Mouse (Mus musculus) hindbrain, embryonic 15.5 days (tissue): ENCODE measurements around the gene Sh3tc1. TPM values are rescaled to one million over a fixed set of nuclear protein-coding genes. Genes with fewer than 3 reads are reported as not detected.

Source experiments
- ATAC-seq: fragments of 200-750 bp; cut with Nextera tagmentation; 2 replicates; pipeline ENCODE4 v1.8.0; 2017; ENCODE audit warnings: low read depth, moderate number of reproducible peaks, moderate TSS enrichment; ENCODE audit not compliant: low FRiP score
- H3K27ac ChIP-seq: fragments of 300-500 bp; sonication (generic); replicated peaks from 2 replicates; pipeline ENCODE4 v1.5.1; 2015; ENCODE audit warnings: mild to moderate bottlenecking, inconsistent platforms
- H3K27me3 ChIP-seq: fragments of 300-500 bp; sonication (generic); 2 replicates; pipeline ENCODE4 v1.6.1; 2015; ENCODE audit warnings: control low read depth, inconsistent platforms
- H3K36me3 ChIP-seq: fragments of 300-500 bp; sonication (generic); 2 replicates; pipeline ENCODE4 v1.6.1; 2015; ENCODE audit warnings: control low read depth, inconsistent platforms
- H3K4me1 ChIP-seq: fragments of 300-500 bp; sonication (generic); replicated peaks from 2 replicates; pipeline ENCODE4 v1.6.1; 2015; ENCODE audit warnings: control low read depth, inconsistent platforms
- H3K4me2 ChIP-seq: fragments of 300-500 bp; sonication (generic); 2 replicates; pipeline ENCODE4 v1.6.1; 2015; ENCODE audit warnings: moderate library complexity, mild to moderate bottlenecking, inconsistent platforms
- H3K4me3 ChIP-seq: fragments of 300-500 bp; sonication (generic); 2 replicates; pipeline ENCODE4 v1.5.1; 2015; ENCODE audit warnings: mild to moderate bottlenecking, inconsistent platforms
- H3K9ac ChIP-seq: fragments of 300-500 bp; sonication (generic); 2 replicates; pipeline ENCODE4 v1.6.1; 2015; ENCODE audit warnings: inconsistent platforms
- H3K9me3 ChIP-seq: fragments of 300-500 bp; sonication (generic); 2 replicates; pipeline ENCODE4 v1.6.1; 2016; ENCODE audit warnings: control low read depth, inconsistent platforms
- WGBS: fragments of 180-500 bp; shearing (Covaris S2); methylation state at CpG from one replicate; pipeline ENCODE4 v1.1.7; 2015; 5-methylcytosine and 5-hydroxymethylcytosine counted together
- polyA plus RNA-seq: library from polyadenylated mRNA; unstranded; fragments of >200 nt; fragmentation: Nextera tagmentation; extraction: Ambion mirVana; gene quantifications from 2 replicates; pipeline ENCODE4 v1.2.1, GENCODE M21; 2015

Sh3tc1 gene
- polyA plus RNA-seq, 1 experiment from 2014 or later = 2.9 TPM

- Histone ChIP-seq H3K4me1 (peaks cover 43% of the 10 kb centered on the region), H3K36me3 (no peaks in the 10 kb centered on the region), H3K9me3 (no peaks in the 10 kb centered on the region), H3K4me2 (no peak overlapping the region), H3K4me3 (no peak overlapping the region), H3K27ac (peak overlapping the region; percentile 52), H3K9ac (no peak overlapping the region), H3K27me3 (no peaks in the 10 kb centered on the region)
- peak; percentile 77 for ATAC-seq
- WGBS = 62% methylated on average over 9 of the region's 9 CpGs
Measured at GRCm38 (mm10) chr5:35671474-35671891, 68.3 kb downstream of the Sh3tc1 start.

DNA sequence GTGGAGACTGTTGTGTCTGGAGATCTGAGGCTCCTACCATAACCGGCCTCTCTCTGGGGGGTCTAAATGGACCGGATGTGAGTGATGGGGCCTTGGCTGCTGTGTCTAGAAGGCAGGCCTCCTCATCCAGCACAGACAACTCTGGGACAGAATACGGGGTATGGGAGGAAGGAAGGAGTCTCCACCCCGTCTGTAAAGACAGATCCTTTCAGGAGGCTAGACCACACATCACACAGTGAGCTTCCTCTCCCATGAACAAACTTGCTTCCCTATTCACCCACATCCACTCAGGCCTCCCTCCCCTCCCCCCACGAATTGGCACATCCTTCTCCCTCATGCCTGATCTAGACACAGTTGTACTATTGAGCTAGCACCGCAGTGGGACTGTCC is 69.4 kb downstream of the Sh3tc1 start:
- WGBS = 56% methylated on average over 6 of the region's 6 CpGs
- Histone ChIP-seq H3K36me3 (no peaks in the 10 kb centered on the region), H3K4me2 (no peak overlapping the region), H3K4me3 (no peak overlapping the region), H3K9me3 (no peaks in the 10 kb centered on the region), H3K27me3 (no peaks in the 10 kb centered on the region), H3K4me1 (peaks cover 43% of the 10 kb centered on the region), H3K9ac (no peak overlapping the region), H3K27ac (peak overlapping the region; percentile 52; the same call in 1 of the 2 replicates)
- ATAC-seq = no peak

DNA sequence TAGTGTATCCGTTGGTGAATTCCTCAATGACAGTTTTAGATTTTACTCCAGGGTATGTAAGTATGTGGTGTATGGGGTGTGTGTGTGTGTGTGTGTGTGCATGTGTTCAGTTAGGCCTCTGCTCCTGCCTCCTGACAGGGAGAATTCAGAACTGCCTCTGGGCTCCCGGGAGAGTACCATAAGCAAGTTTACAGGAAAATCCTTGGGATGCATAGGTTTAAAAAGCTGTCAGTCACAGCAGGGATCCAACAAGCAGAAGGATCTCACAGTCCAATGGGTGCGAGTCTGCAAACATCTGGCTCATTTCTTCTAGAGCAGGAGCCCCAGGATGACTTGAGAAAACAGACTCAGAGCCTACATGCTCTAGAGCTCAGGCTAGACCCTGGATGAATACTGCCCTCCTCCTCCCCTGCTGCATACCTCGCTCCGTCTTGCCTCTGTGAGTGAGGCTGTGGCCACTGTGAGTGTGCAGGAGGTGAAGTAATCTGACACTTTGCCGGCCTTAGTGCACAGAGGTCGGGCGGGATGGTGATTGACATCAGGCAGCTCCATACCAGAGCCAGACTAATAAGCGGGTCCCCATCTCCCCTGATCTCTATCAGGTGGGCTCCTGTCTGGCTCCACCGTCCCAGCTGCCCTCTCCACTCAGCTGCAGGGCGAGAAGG is 69.9 kb downstream of the Sh3tc1 start:
- 40% methylated on average over 11 of the region's 11 CpGs for WGBS

GRCm38 (mm10) chr5:35666152-35666551 is 73.6 kb downstream of the Sh3tc1 start:
- Histone ChIP-seq H3K36me3 (no peaks in the 10 kb centered on the region), H3K27ac (no peak overlapping the region), H3K4me3 (no peak overlapping the region), H3K27me3 (no peaks in the 10 kb centered on the region), H3K4me1 (peaks cover 18% of the 10 kb centered on the region; the same call in 1 of the 2 replicates), H3K9me3 (no peaks in the 10 kb centered on the region), H3K9ac (no peak overlapping the region), H3K4me2 (no peak overlapping the region)
- ATAC-seq = no peak
- 86% methylated on average over 7 of the region's 7 CpGs for WGBS

More for the DNA sequence above, 69.9 kb downstream of the Sh3tc1 start:
- no peaks in the 10 kb centered on the region for H3K9me3 ChIP-seq
- no peak overlapping the region for H3K4me3 ChIP-seq
- H3K27ac ChIP-seq = 0 out of 2 replicates have a peak overlapping the region, but pooled peaks have one; percentile 25
- peaks cover 43% of the 10 kb centered on the region for H3K4me1 ChIP-seq
- H3K36me3 ChIP-seq = no peaks in the 10 kb centered on the region
- no peaks in the 10 kb centered on the region for H3K27me3 ChIP-seq
- no peak overlapping the region for H3K4me2 ChIP-seq
- H3K9ac ChIP-seq = no peak overlapping the region
- ATAC-seq = no peak

GRCm38 (mm10) chr5:35662021-35662545 is 77.7 kb downstream of the Sh3tc1 start:
- no peaks in the 10 kb centered on the region for H3K4me1 ChIP-seq
- no peak overlapping the region for H3K4me2 ChIP-seq
- no peaks in the 10 kb centered on the region for H3K27me3 ChIP-seq
- no peak overlapping the region for H3K4me3 ChIP-seq
- no peak overlapping the region for H3K9ac ChIP-seq
- H3K36me3 ChIP-seq = no peaks in the 10 kb centered on the region
- no peaks in the 10 kb centered on the region for H3K9me3 ChIP-seq
- WGBS = 76% methylated on average over 9 of the region's 9 CpGs
- ATAC-seq = no peak
- H3K27ac ChIP-seq = no peak overlapping the region

GRCm38 (mm10) chr5:35661210-35661609 is 78.6 kb downstream of the Sh3tc1 start:
- no peaks in the 10 kb centered on the region for H3K27me3 ChIP-seq
- no peaks in the 10 kb centered on the region for H3K9me3 ChIP-seq
- H3K27ac ChIP-seq = no peak overlapping the region
- H3K4me2 ChIP-seq = no peak overlapping the region
- no peak overlapping the region for H3K9ac ChIP-seq
- ATAC-seq = no peak
- no peaks in the 10 kb centered on the region for H3K4me1 ChIP-seq
- 88% methylated on average over 6 of the region's 6 CpGs for WGBS
- H3K4me3 ChIP-seq = no peak overlapping the region
- no peaks in the 10 kb centered on the region for H3K36me3 ChIP-seq

- no peaks in the 10 kb centered on the region for H3K36me3 ChIP-seq
- WGBS = 74% methylated on average over 3 of the region's 3 CpGs
- no peak overlapping the region for H3K27ac ChIP-seq
- no peak overlapping the region for H3K4me2 ChIP-seq
- no peak overlapping the region for H3K4me3 ChIP-seq
- H3K9me3 ChIP-seq = no peaks in the 10 kb centered on the region
- H3K27me3 ChIP-seq = no peaks in the 10 kb centered on the region
- H3K4me1 ChIP-seq = no peaks in the 10 kb centered on the region
- H3K9ac ChIP-seq = no peak overlapping the region
- no peak for ATAC-seq
Measured at GRCm38 (mm10) chr5:35659503-35659902, 80.3 kb downstream of the Sh3tc1 start.

- Histone ChIP-seq H3K27me3 (no peaks in the 10 kb centered on the region), H3K9ac (no peak overlapping the region), H3K36me3 (no peaks in the 10 kb centered on the region), H3K27ac (no peak overlapping the region), H3K4me2 (no peak overlapping the region), H3K4me3 (no peak overlapping the region), H3K4me1 (no peaks in the 10 kb centered on the region), H3K9me3 (no peaks in the 10 kb centered on the region)
- 87% methylated on average over 10 of the region's 10 CpGs for WGBS
- ATAC-seq = no peak
Measured at GRCm38 (mm10) chr5:35655753-35656485, 83.9 kb downstream of the Sh3tc1 start.

DNA sequence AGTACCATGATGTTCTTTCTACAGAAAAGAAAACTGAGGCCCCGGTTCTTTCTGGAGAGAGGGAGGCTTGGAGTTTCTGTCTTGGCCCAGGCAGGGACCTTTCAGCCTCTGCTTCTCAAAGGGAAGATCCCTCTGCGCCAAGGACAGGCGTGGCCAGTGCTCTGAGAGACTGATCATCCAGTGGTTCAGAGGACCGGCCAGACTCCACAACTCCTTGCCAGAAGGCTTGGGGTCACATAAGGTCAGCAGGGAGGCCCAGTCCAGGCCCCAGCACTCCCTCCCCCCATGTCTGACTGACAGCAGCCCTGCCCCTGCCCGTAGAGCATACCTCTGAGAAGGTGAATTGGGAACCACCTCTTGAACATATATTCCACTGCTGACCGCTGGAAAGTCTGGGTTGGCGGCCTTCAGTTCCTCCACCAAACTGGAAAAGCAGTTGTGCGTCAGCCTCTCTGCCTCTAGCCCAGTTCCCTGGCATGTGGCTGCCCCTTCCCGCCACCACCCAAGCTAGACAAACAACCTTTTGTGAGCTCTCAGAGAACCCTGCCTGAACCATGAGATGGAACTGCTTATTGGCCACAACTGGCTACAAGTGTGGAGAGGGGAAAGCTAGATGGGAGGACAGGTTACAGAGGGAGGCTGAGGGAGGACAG is 85.9 kb downstream of the Sh3tc1 start:
- H3K36me3 ChIP-seq = no peaks in the 10 kb centered on the region
- H3K4me3 ChIP-seq = no peak overlapping the region
- WGBS = 84% methylated on average over 9 of the region's 9 CpGs
- H3K9ac ChIP-seq = no peak overlapping the region
- H3K27me3 ChIP-seq = no peaks in the 10 kb centered on the region
- H3K9me3 ChIP-seq = no peaks in the 10 kb centered on the region
- H3K27ac ChIP-seq = no peak overlapping the region
- H3K4me1 ChIP-seq = no peaks in the 10 kb centered on the region
- no peak for ATAC-seq
- no peak overlapping the region for H3K4me2 ChIP-seq

DNA sequence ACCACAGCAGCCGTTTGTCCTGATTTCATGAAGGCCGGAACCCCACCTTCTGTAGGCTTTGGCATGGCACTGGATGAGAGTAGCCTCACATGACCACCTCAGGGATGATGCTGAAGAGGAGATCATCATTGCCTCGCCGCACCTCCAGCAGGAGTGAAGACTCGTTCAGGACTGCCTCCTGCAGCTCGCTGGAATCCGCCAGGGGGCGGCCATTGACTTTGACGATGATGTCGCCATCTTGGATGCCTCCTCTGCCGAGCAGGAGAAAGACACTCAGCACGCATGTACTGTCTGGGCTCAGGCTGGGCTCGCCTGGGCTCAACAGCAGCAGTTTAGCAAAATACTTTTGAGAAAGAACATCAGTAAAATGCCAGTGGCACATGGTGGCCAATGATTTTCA is 86.9 kb downstream of the Sh3tc1 start:
- Histone ChIP-seq H3K4me3 (no peak overlapping the region), H3K27me3 (no peaks in the 10 kb centered on the region), H3K4me2 (no peak overlapping the region), H3K9ac (no peak overlapping the region), H3K36me3 (no peaks in the 10 kb centered on the region), H3K4me1 (no peaks in the 10 kb centered on the region), H3K27ac (no peak overlapping the region), H3K9me3 (no peaks in the 10 kb centered on the region)
- WGBS = 88% methylated on average over 13 of the region's 13 CpGs
- no peak for ATAC-seq

DNA sequence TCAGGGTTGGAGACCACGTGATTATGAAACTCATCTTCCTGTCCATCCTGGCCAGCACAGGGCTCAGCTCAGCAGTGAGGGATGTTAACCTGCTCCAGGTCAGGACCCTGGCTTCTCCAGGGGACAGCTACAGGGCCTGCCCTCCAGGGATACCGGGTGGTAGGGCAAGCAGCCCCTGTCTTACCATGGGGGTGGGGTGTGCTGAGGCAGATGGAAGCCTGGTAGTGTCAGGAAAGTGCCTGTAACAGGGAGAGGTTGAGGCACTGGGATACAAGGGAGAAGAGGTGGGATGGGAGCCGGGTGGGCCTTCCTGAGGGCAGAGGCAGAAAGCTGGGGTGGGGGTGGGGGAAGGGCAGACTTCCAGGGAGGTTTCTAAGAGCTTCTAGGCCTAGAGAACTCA is 87.5 kb downstream of the Sh3tc1 start:
- ATAC-seq = no peak
- 79% methylated on average over 3 of the region's 3 CpGs for WGBS
- H3K36me3 ChIP-seq = no peaks in the 10 kb centered on the region

GRCm38 (mm10) chr5:35648230-35648629 is 91.6 kb downstream of the Sh3tc1 start:
- Histone ChIP-seq H3K9ac (no peak overlapping the region), H3K4me1 (no peaks in the 10 kb centered on the region), H3K4me2 (no peak overlapping the region), H3K36me3 (no peaks in the 10 kb centered on the region), H3K27me3 (no peaks in the 10 kb centered on the region), H3K4me3 (no peak overlapping the region), H3K9me3 (no peaks in the 10 kb centered on the region), H3K27ac (no peak overlapping the region)
- WGBS = 72% methylated on average over 2 of the region's 2 CpGs
- no peak for ATAC-seq

More for the DNA sequence above, 87.5 kb downstream of the Sh3tc1 start:
- Histone ChIP-seq H3K4me1 (no peaks in the 10 kb centered on the region), H3K27ac (no peak overlapping the region), H3K4me2 (no peak overlapping the region), H3K4me3 (no peak overlapping the region), H3K9me3 (no peaks in the 10 kb centered on the region), H3K9ac (no peak overlapping the region), H3K27me3 (no peaks in the 10 kb centered on the region)
